Mouse (Mus musculus): ENCODE data around the gene Myl9.
"Not testable (repeated sequence)": the region's sequence is repeated elsewhere in the genome, so short reads cannot be mapped to it uniquely, and the experiment has no call there.

The Myl9 gene

DNA sequence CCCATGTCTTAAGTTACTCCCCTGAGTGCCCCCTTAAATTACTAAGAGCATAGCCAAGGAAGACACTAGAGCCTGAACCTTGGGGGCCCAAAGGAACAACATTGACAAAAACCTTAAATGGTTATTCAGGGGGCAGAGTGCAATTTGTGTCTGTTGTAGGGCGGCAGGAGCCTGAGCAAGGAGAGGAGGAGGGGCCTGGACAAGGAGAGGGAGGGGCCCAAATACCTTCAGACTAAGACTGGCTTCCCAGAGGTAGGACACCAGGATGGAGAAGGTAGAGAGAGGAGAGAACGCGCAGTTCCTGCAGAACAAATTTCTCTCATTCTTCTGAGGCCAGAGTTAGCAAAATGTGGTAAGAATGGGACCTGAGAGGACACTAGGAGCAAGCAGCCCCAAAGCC is 40.2 kb downstream of the Myl9 start:
- no peak for DNase-seq (ENCODE audit: low read depth, low spot score)
- H3K36me3 ChIP-seq (ENCODE audit: control insufficient read depth, insufficient read depth, low read length, poor library complexity, severe bottlenecking) = no peaks in the 10 kb centered on the region
- H3K27me3 ChIP-seq (ENCODE audit: control insufficient read depth, insufficient read depth, low read length, poor library complexity, severe bottlenecking) = no peaks in the 10 kb centered on the region; the same call in 1 of the 2 replicates

GRCm38 (mm10) chr2:156816116-156816515 is 40.9 kb downstream of the Myl9 start:
- H3K27me3 ChIP-seq (ENCODE audit: control insufficient read depth, insufficient read depth, low read length, poor library complexity, severe bottlenecking) = no peaks in the 10 kb centered on the region; the same call in 1 of the 2 replicates
- H3K36me3 ChIP-seq (ENCODE audit: control insufficient read depth, insufficient read depth, low read length, poor library complexity, severe bottlenecking) = no peaks in the 10 kb centered on the region
- DNase-seq (ENCODE audit: low read depth, low spot score) = no peak

DNA sequence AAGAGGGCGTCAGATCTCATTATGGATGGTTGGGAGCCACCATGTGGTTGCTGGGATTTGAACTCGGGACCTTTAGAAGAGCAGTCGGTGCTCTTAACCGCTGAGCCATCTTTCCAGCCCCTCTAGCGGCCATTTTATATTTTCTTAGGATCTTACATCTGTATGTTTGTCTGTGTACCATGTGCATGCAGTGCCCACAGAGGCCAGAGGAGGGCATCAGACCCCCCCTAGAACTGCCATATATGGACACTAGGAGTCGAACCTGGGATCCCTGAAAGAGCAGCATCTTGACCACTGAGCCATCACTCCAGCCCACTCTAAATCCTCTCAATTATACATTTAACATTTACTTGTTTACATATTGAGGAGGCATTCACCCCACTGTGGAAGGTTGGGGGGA is 49.9 kb downstream of the Myl9 start:
- DNase-seq (ENCODE audit: low read depth, low spot score); H3K36me3 ChIP-seq (ENCODE audit: control insufficient read depth, insufficient read depth, low read length, poor library complexity, severe bottlenecking); H3K27me3 ChIP-seq (ENCODE audit: control insufficient read depth, insufficient read depth, low read length, poor library complexity, severe bottlenecking): not testable (repeated sequence)
